Mouse (Mus musculus): ENCODE measurements around the gene Polq.
"Not testable (repeated sequence)": the region's sequence is repeated elsewhere in the genome, so short reads cannot be mapped to it uniquely, and the experiment has no call there.

The Polq gene

GRCm38 (mm10) chr16:37108763-37109162 is 97.2 kb downstream of the Polq start:
- DNase-seq, result no peak

GRCm38 (mm10) chr16:37109285-37109684 is 97.7 kb downstream of the Polq start:
- DNase-seq, result peak; percentile 31 to 43

GRCm38 (mm10) chr16:37125190-37125589 is 113.6 kb downstream of the Polq start:
- DNase-seq, result not testable (repeated sequence)

Data from kidney, postnatal 25 days (tissue).